Mouse (Mus musculus): ENCODE data around the gene Spata17.

- no peak for TF ChIP-seq CTCF (conservative IDR thresholded peaks at IDR 0.05; ENCODE audit: low read length)
- TF ChIP-seq NANOG (IDR thresholded peaks at IDR 0.05; ENCODE audit: borderline replicate concordance, low read length), result no peak
Measured at GRCm38 (mm10) chr1:187098285-187098684, 117.0 kb downstream of the Spata17 start.

Data from E14TG2a.4 (cell line).